Mouse (Mus musculus) neural tube, embryonic 13.5 days (tissue): ENCODE measurements around the gene Nav2. TPM values are rescaled to one million over a fixed set of nuclear protein-coding genes. Genes with fewer than 3 reads are reported as not detected.

ENCODE experiments used
- ATAC-seq: fragments of 200-750 bp; cut with Nextera tagmentation; 2 replicates; pipeline ENCODE4 v1.8.0; 2017; ENCODE audit warnings: low read depth, mild to moderate bottlenecking, moderate TSS enrichment, moderate library complexity
- H3K27ac ChIP-seq: fragments of 300-500 bp; sonication (generic); replicated peaks from 2 replicates; pipeline ENCODE4 v1.5.1; 2015; ENCODE audit warnings: moderate library complexity, mild to moderate bottlenecking, inconsistent platforms
- H3K27me3 ChIP-seq: fragments of 300-500 bp; sonication (generic); 2 replicates; pipeline ENCODE4 v1.6.1; 2015; ENCODE audit warnings: mild to moderate bottlenecking, inconsistent platforms
- H3K36me3 ChIP-seq: fragments of 300-500 bp; sonication (generic); 2 replicates; pipeline ENCODE4 v1.6.1; 2015; ENCODE audit warnings: mild to moderate bottlenecking, inconsistent platforms
- H3K4me1 ChIP-seq: fragments of 300-500 bp; sonication (generic); replicated peaks from 2 replicates; pipeline ENCODE4 v1.6.1; 2015; ENCODE audit warnings: inconsistent platforms
- H3K4me2 ChIP-seq: fragments of 300-500 bp; sonication (generic); 2 replicates; pipeline ENCODE4 v1.6.1; 2015; ENCODE audit warnings: inconsistent platforms, mild to moderate bottlenecking, moderate library complexity
- H3K4me3 ChIP-seq: fragments of 300-500 bp; sonication (generic); 2 replicates; pipeline ENCODE4 v1.5.1; 2015; ENCODE audit warnings: mild to moderate bottlenecking, inconsistent platforms
- H3K9ac ChIP-seq: fragments of 300-500 bp; sonication (generic); 2 replicates; pipeline ENCODE4 v1.6.1; 2015; ENCODE audit warnings: moderate library complexity, mild to moderate bottlenecking, inconsistent platforms
- H3K9me3 ChIP-seq: fragments of 300-500 bp; sonication (generic); 2 replicates; pipeline ENCODE4 v1.6.1; 2016; ENCODE audit warnings: inconsistent platforms
- WGBS: fragments of 180-500 bp; shearing (Covaris S2); methylation state at CpG from one replicate; pipeline ENCODE4 v1.1.7; 2015; 5-methylcytosine and 5-hydroxymethylcytosine counted together
- polyA plus RNA-seq: library from polyadenylated mRNA; unstranded; fragments of >200 nt; fragmentation: Nextera tagmentation; extraction: Ambion mirVana; gene quantifications from 2 replicates; pipeline ENCODE4 v1.2.1, GENCODE M21; 2015

Nav2 gene
- polyA plus RNA-seq, 1 experiment from 2014 or later: 19.6 TPM

DNA sequence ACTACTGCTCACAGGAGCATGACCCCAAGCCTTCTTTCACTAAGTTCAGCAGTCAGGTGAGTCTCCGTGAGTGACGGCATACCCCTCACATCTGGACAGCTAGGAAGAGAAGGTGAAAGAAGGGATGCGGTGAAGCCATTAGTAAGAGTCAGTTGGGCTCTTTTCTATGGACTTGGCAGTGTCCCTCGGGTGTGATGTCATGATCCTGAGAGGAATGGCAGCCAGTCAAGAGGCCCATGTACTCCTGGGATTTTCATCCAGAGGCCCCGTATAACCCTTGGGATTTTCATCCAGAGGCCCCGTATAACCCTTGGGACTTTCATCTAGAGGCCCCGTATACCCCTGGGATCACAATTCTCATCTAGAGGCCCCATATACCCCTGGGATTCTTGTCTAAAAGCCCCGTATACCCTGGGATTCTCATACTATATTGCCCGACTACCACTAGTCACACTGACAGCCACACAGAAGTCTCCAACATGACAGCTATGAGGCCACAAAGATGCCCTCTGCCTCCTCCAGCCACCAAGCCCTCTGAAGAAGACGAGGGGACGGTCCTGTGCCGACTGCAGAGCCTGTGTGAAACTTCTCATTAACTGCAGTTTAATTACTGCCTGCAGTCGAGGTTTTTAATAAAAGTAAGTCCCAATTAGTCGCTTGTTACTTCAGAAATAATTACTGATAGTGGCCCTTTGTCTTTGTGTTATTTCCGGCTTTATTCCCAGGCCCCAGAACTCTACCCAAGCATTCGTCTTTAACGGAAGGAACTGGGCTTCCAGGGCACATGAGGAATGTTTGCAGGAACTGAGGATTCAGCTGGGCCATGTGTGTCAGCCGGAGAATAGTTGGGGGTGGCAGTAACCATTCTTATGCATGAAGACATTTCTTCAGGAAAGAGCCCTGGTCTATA is 251.4 kb downstream of the Nav2 start:
- no peak overlapping the region for H3K9ac ChIP-seq
- H3K9me3 ChIP-seq: peaks cover 4% of the 10 kb centered on the region; the same call in 1 of the 2 replicates
- H3K27ac ChIP-seq: no peak overlapping the region
- no peak for ATAC-seq
- no peak overlapping the region for H3K4me3 ChIP-seq
- 70% methylated on average over 18 of the region's 18 CpGs for WGBS
- H3K4me2 ChIP-seq: no peak overlapping the region
- H3K4me1 ChIP-seq: peaks cover 59% of the 10 kb centered on the region
- H3K27me3 ChIP-seq: no peaks in the 10 kb centered on the region
- H3K36me3 ChIP-seq: no peaks in the 10 kb centered on the region

DNA sequence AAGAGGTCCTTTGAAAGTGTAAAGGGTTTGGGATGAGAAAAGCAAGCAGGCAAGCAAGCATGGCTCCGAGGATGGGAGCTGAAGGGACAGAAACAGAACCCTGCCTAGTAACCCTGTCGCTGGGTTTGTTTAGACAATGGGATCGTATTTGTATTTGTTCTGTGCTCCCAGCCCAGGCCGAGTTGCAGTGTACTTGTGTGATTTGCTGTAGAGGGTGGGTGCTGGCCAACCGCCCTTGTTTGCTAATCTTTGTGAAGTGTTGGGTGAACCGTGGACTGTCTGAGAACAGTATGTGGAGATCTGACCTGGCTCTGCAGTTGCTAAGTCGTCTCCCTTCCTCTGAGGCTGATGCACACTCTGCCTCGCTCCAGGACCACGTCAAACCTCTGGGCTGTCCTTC is 253.6 kb downstream of the Nav2 start:
- no peak overlapping the region for H3K4me3 ChIP-seq
- no peaks in the 10 kb centered on the region for H3K9me3 ChIP-seq
- 44% methylated on average over 9 of the region's 9 CpGs for WGBS
- H3K4me2 ChIP-seq: no peak overlapping the region
- H3K36me3 ChIP-seq: no peaks in the 10 kb centered on the region
- no peak for ATAC-seq
- no peak overlapping the region for H3K9ac ChIP-seq
- peak overlapping the region; percentile 38; the same call in 1 of the 2 replicates for H3K27ac ChIP-seq
- no peaks in the 10 kb centered on the region for H3K27me3 ChIP-seq
- peaks cover 62% of the 10 kb centered on the region for H3K4me1 ChIP-seq

DNA sequence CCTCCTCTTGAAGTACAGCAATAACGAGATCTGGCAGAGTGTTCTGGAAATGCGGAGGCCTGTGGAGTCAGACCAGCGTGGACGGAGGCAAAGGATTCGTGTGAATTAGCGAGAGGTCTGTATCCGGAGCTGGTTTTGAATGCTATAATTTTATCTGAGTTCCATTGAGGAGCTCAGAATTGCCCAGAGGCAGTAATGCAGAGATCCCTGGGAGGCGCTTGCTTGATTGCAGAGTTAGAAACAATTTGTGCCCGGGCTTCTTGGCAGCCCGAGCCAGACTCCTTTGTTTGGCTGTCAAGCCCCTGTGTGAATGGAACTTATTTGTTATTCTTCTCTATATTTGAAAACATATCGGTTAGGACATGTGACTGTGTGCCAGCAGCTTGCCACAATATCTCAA is 255.3 kb downstream of the Nav2 start:
- Histone ChIP-seq H3K9ac (peak overlapping the region; percentile 0; the same call in 1 of the 2 replicates), H3K36me3 (no peaks in the 10 kb centered on the region), H3K4me2 (no peak overlapping the region), H3K4me1 (peaks cover 63% of the 10 kb centered on the region), H3K27me3 (no peaks in the 10 kb centered on the region), H3K4me3 (no peak overlapping the region), H3K9me3 (no peaks in the 10 kb centered on the region), H3K27ac (peak overlapping the region; percentile 52; the same call in 1 of the 2 replicates)
- 35% methylated on average over 11 of the region's 11 CpGs for WGBS
- ATAC-seq: 0 out of 2 replicates have a peak, but pooled peaks have one; percentile 6

DNA sequence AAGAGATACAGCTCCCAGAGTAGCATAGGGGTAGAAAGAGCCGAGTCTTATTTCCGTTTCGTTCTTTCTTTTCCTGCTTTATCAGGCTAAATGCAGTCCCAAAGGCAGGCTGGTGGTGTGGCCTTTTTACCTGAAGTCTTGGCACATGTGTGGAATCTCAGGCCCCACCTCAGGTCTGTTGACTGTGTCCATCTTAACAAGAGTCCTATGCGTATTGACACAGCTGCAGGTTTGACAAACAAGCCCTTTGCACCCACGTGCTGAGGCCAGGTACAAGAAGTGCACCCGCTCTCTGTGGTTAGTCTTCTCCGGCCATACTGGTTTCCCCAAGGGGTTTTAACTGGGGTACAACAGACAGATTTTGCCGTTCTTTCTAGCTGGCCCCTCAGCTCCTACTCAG is 256.4 kb downstream of the Nav2 start:
- ATAC-seq: no peak
- Histone ChIP-seq H3K9me3 (no peaks in the 10 kb centered on the region), H3K9ac (no peak overlapping the region), H3K36me3 (no peaks in the 10 kb centered on the region), H3K27me3 (no peaks in the 10 kb centered on the region), H3K4me3 (no peak overlapping the region), H3K4me1 (peaks cover 61% of the 10 kb centered on the region), H3K4me2 (no peak overlapping the region), H3K27ac (no peak overlapping the region)
- 92% methylated on average over 8 of the region's 8 CpGs for WGBS

DNA sequence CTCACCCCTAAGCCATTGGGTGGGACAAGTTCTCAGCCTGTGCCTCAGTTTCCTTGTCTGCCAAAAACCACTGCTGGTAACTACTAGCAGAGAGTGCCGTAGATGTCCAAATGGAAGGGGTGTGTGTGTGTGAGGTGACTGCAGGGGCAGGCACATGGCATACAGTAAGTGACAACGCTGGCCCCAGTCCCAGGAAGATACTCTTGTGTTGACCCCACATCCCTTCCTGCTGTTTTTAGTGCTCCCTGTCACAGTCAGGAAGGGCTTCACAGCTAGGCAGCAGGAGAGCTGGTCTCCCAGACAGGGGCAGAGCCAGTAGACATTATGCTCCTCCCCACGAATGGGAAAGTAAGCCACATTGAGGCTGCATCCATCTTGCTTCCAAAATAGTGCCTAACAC is 264.4 kb downstream of the Nav2 start:
- Histone ChIP-seq H3K36me3 (no peaks in the 10 kb centered on the region), H3K4me2 (no peak overlapping the region), H3K27ac (no peak overlapping the region), H3K4me3 (no peak overlapping the region), H3K27me3 (no peaks in the 10 kb centered on the region), H3K9ac (no peak overlapping the region), H3K9me3 (no peaks in the 10 kb centered on the region), H3K4me1 (peaks cover 42% of the 10 kb centered on the region)
- no peak for ATAC-seq
- WGBS: 69% methylated on average over 3 of the region's 3 CpGs

DNA sequence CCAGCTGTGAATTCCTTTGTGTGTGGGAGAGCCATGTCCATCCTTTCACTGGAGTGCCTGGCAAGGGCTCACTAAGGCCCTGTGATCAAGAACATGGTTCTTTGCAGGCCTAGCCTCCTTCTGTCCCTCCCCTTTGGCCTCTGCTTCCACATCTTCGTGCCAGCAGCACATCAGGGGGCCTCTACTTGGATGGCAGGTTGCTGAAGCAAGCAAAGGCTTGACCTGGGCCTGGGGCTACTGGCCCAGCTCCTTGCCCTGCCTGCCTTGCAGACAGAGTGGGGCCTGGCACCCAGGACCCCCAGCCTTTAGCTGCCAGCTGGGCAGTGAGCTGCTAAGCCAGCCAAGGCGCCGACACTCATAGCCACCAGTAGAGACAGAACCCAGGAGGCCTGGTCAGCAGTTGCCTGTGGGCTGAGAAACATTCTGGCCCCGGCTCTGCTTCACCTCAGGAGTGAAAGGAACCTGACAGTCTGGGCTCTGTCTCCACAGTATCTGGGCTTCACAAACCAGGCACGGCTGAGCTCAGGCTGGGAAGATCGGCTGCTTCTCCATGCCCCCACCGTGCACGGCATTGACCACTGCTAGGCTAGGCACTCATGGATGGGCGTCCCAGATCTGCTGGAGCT is 267.4 kb downstream of the Nav2 start:
- Histone ChIP-seq H3K9me3 (no peaks in the 10 kb centered on the region), H3K9ac (no peak overlapping the region), H3K27ac (no peak overlapping the region), H3K27me3 (no peaks in the 10 kb centered on the region), H3K36me3 (no peaks in the 10 kb centered on the region), H3K4me2 (no peak overlapping the region), H3K4me1 (peaks cover 30% of the 10 kb centered on the region), H3K4me3 (no peak overlapping the region)
- 82% methylated on average over 9 of the region's 9 CpGs for WGBS
- ATAC-seq: no peak

DNA sequence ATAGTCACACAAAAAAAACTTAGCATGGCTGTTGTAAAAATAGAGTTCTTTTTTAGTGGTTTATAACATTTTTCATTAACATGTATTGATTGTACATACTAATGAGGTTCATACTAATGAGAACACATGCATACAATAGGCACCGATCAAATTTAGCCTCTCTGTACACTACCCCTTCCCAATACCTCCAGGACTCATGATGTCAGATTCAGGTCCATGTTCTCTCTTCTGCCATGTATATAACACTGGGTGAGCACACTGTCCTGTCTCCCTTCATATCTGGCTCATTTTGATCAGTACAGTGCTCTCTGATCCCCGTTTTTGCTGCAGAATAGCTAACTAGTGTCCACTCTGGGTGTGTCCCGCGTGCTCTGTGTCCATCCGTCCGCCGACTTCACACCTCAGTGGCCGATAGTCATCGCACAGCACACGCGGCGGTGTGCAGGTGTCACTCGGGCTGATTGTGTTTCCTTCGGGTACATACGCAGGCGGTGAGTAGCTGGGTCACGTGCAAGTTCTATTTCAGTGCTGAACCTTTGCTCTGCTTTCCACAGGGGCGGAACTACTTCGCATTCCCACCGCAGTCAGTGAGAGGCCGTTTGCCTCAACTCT is 268.2 kb downstream of the Nav2 start:
- Histone ChIP-seq H3K4me1 (peaks cover 37% of the 10 kb centered on the region), H3K36me3 (no peaks in the 10 kb centered on the region), H3K27me3 (no peaks in the 10 kb centered on the region), H3K9me3 (no peaks in the 10 kb centered on the region), H3K4me3 (no peak overlapping the region), H3K4me2 (no peak overlapping the region), H3K27ac (peak overlapping the region; percentile 28; the same call in 1 of the 2 replicates), H3K9ac (no peak overlapping the region)
- peak; percentile 41; the same call in 1 of the 2 replicates for ATAC-seq
- 85% methylated on average over 21 of the region's 21 CpGs for WGBS

DNA sequence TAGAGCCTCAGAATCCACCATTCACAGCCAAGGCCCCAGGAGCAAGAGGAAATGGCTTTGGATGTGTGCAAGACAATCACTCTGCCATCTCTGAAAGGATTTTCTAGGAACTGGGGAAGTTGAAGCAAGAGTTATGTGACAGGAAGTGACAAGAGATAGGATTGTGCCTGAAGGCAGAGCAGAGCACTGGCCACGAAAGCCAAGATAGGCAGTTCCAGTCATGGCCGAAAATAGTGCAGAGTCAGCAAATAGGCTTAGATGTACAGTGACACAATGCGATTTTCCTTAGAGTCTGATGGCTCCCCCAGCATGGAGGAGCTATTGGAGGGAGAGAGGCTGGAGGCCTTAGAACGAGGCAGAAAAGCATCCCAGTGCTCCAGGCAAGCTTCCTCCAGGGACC is 269.7 kb downstream of the Nav2 start:
- Histone ChIP-seq H3K4me1 (peaks cover 40% of the 10 kb centered on the region), H3K36me3 (no peaks in the 10 kb centered on the region), H3K9ac (no peak overlapping the region), H3K27me3 (no peaks in the 10 kb centered on the region), H3K9me3 (no peaks in the 10 kb centered on the region), H3K4me3 (no peak overlapping the region), H3K27ac (no peak overlapping the region), H3K4me2 (no peak overlapping the region)
- WGBS: 65% methylated on average over 4 of the region's 4 CpGs
- ATAC-seq: no peak

DNA sequence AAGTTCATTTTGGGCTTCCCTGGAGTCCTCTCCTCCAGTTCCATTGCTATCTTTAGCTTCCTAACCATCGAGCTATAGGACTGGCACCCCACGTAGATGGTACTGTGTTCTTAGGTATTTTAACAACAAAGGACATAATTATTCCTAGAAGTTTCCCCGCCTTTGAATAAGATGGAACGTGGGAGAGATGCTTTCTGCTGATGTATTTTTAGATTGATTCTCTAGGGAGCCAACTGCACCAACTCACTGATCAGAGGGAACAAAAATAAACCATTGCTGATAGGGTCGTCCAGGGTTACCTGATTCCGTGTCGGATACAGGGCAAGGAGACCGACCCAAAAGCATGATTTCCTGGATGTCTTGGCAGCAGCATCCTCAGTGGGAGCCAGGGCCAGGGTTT is 272.5 kb downstream of the Nav2 start:
- ATAC-seq: no peak
- Histone ChIP-seq H3K4me3 (no peak overlapping the region), H3K36me3 (no peaks in the 10 kb centered on the region), H3K9me3 (no peaks in the 10 kb centered on the region), H3K27me3 (no peaks in the 10 kb centered on the region), H3K27ac (no peak overlapping the region), H3K4me2 (no peak overlapping the region), H3K4me1 (peaks cover 52% of the 10 kb centered on the region), H3K9ac (no peak overlapping the region)
- WGBS: 82% methylated on average over 8 of the region's 8 CpGs

DNA sequence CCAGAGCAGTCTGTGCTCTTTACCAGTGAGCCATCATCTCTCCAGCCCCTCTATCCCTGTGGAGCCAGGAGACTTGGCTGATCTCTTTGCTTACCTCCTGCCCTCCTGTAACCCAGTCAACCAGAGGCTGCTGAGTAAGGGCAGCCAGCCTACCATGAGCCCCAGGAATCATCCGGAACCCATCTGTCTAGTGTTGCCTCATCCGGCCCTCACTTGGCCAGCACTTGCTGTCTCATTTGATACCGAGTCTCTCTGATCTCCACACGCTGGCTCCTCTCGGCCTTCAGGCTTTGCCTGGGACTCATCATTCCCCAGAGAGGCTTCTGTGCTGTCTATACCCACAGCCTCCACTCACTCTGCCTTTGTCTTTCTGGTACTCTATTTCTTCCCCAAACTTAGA is 273.9 kb downstream of the Nav2 start:
- H3K9me3 ChIP-seq: no peaks in the 10 kb centered on the region
- H3K27me3 ChIP-seq: no peaks in the 10 kb centered on the region
- no peak overlapping the region for H3K27ac ChIP-seq
- H3K36me3 ChIP-seq: no peaks in the 10 kb centered on the region
- 83% methylated on average over 5 of the region's 5 CpGs for WGBS
- no peak for ATAC-seq
- H3K4me1 ChIP-seq: peaks cover 54% of the 10 kb centered on the region
- no peak overlapping the region for H3K4me3 ChIP-seq
- H3K4me2 ChIP-seq: no peak overlapping the region
- no peak overlapping the region for H3K9ac ChIP-seq

DNA sequence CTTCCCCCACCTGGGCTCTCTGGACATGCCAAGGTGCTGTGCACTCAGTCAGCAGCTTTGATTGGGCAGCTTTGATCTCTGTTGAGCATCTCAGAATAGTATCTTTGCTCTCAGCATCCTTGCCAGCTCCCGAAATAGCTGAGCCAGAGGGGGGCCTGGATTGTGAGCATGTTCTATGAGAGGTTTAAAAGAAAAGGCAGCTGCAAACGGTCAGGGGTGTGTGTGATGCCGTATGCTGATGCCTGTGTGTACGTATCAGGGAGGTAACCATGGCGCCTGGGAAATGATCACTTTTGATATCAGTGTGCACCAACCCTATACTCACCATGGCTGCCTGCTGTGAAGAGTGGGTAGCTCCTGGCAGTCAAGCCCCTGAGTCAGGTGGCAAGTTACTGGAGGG is 275.2 kb downstream of the Nav2 start:
- H3K27me3 ChIP-seq: no peaks in the 10 kb centered on the region
- no peaks in the 10 kb centered on the region for H3K36me3 ChIP-seq
- 0 out of 2 replicates have a peak overlapping the region, but pooled peaks have one; percentile 19 for H3K27ac ChIP-seq
- H3K4me2 ChIP-seq: no peak overlapping the region
- WGBS: 52% methylated on average over 5 of the region's 5 CpGs
- no peak overlapping the region for H3K4me3 ChIP-seq
- peaks cover 57% of the 10 kb centered on the region for H3K4me1 ChIP-seq
- ATAC-seq: no peak
- H3K9ac ChIP-seq: no peak overlapping the region
- H3K9me3 ChIP-seq: no peaks in the 10 kb centered on the region

DNA sequence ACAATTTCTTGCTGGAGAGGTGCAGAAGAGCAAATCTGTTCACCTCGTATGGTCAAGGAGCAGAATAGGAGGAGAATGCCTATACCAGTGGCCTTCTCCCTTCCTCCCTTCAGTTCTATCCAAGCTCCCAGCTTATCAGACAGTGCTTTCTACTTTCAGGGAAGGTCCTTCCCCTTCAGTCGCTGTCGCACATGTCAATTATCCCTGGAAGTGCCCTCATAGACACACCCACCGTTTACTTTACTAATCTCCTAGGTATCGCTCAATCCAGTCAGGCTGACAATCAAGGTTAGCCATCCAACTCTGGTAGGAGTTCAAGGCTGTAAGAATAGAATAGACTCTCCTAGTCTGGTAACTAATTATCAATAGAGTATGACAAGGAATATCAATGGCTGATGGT is 277.5 kb downstream of the Nav2 start:
- H3K4me2 ChIP-seq: no peak overlapping the region
- H3K4me1 ChIP-seq: peaks cover 80% of the 10 kb centered on the region
- H3K4me3 ChIP-seq: no peak overlapping the region
- H3K9me3 ChIP-seq: no peaks in the 10 kb centered on the region
- no peak overlapping the region for H3K9ac ChIP-seq
- no peak for ATAC-seq
- no peaks in the 10 kb centered on the region for H3K27me3 ChIP-seq
- no peaks in the 10 kb centered on the region for H3K36me3 ChIP-seq
- no peak overlapping the region for H3K27ac ChIP-seq
- WGBS: 81% methylated on average over 5 of the region's 5 CpGs
